In the genomic region with DNA sequence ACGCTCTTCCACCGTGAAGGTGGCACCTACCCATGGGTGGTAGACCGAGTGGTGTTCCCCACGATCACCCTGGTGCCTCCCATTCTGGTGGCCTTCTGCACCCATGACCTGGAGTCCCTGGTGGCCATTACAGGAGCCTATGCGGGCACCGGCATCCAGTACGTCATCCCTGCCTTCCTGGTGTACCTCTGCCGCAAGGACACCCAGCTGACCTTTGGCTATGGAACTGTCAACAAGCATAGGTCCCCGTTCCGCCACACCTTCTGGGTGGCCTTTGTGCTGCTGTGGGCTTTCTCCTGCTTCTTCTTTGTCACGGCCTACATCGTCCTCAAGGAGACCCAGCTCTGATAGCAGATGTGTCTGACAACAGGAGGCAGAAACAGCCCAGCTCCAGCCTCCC, we compare ENCODE assay signal across 24 mouse cellular contexts. TPM values are rescaled to one million over a fixed set of nuclear protein-coding genes. Genes with fewer than 3 reads are reported as not detected.
DNase-seq lines count a peak whose midpoint lies in the region; ATAC-seq and TF ChIP-seq lines count a peak whose summit lies in the region.
"Had no signal": no experiment of that assay in that cellular context is flagged by ENCODE, and none has a peak within 500 bp of the region (broad histone marks: within the 10 kb centered on the region; RNA-seq: fewer than 3 reads in every experiment).

No protein-coding gene starts in this region.

- H3K79me2 ChIP-seq in liver, adult 2 months (ENCODE audit: control insufficient read depth, insufficient read depth, low read length) = no peaks in the 10 kb centered on the region

- 0 out of 2 replicates have a peak overlapping the region, but pooled peaks have one; percentile 6 for H3K27ac ChIP-seq in forebrain, embryonic 10.5 days
- H3K27ac ChIP-seq in forebrain, postnatal 0 days (ENCODE audit: low read depth, low read length) = no peak overlapping the region
- H3K27ac ChIP-seq in liver, adult 2 months (replicated peaks; ENCODE audit: insufficient read depth, low read depth, low read length) = peak overlapping the region; percentile 81
- H3K27ac ChIP-seq in liver, embryonic 11.5 days (ENCODE audit: low read depth, low read length) = no peak overlapping the region
- peak overlapping the region; percentile 40 for H3K27ac ChIP-seq in liver, embryonic 13.5 days
- peak overlapping the region; percentile 72 for H3K27ac ChIP-seq in liver, postnatal 0 days (ENCODE audit: low read depth)
- H3K27ac ChIP-seq: embryonic facial prominence, embryonic 15.5 days; forebrain, embryonic 12.5 days; hindbrain, embryonic 12.5 days had no signal

- H3K4me3 ChIP-seq in forebrain, embryonic 10.5 days = no peak overlapping the region
- H3K4me3 ChIP-seq in forebrain, postnatal 0 days (ENCODE audit: low read depth, low read length) = no peak overlapping the region
- no peak overlapping the region for H3K4me3 ChIP-seq in liver, adult 2 months (ENCODE audit: insufficient read depth, low read depth, low read length)
- no peak overlapping the region for H3K4me3 ChIP-seq in liver, embryonic 11.5 days (ENCODE audit: low read depth, low read length)
- H3K4me3 ChIP-seq in liver, embryonic 13.5 days (replicated peaks) = no peak overlapping the region
- no peak overlapping the region for H3K4me3 ChIP-seq in liver, postnatal 0 days (ENCODE audit: low read depth, low read length)
- H3K4me3 ChIP-seq: embryonic facial prominence, embryonic 15.5 days; forebrain, embryonic 12.5 days; hindbrain, embryonic 12.5 days had no signal

- no peak for DNase-seq in forebrain, embryonic 10.5 days (ENCODE audit: extremely low spot score, low spot score)
- no peak for DNase-seq in forebrain, postnatal 0 days
- peak; percentile 88 for DNase-seq in liver, adult 2 months (ENCODE audit: extremely low read depth, low read depth, low spot score)
- DNase-seq in liver, embryonic 11.5 days (ENCODE audit: low spot score) = no peak
- no peak for DNase-seq in liver, embryonic 13.5 days
- peak; percentile 47 for DNase-seq in liver, postnatal 0 days
- no peak for DNase-seq in left cerebral cortex, postnatal 36 days (ENCODE audit: low spot score in 2 of 2)
- DNase-seq: adrenal gland, adult 8-10 months; adrenal gland, postnatal 36 days; B cell, adult 2 months; cerebellum, adult 2 months; cerebellum, postnatal 10 days; gastrocnemius, postnatal 36 days; heart, adult 11 months; heart, postnatal 36 days had no signal

- no peak overlapping the region for H3K4me2 ChIP-seq in forebrain, postnatal 0 days (ENCODE audit: low read depth)
- H3K4me2 ChIP-seq in liver, embryonic 11.5 days = no peak overlapping the region
- H3K4me2 ChIP-seq in liver, embryonic 13.5 days = no peak overlapping the region
- no peak overlapping the region for H3K4me2 ChIP-seq in liver, postnatal 0 days (ENCODE audit: low read depth, low read length)
- H3K4me2 ChIP-seq: embryonic facial prominence, embryonic 15.5 days; forebrain, embryonic 12.5 days; heart, embryonic 11.5 days; hindbrain, embryonic 12.5 days had no signal

- peaks cover 42% of the 10 kb centered on the region for H3K4me1 ChIP-seq in forebrain, embryonic 10.5 days
- no peaks in the 10 kb centered on the region; the same call in 1 of the 2 replicates for H3K4me1 ChIP-seq in forebrain, postnatal 0 days (ENCODE audit: insufficient read depth)
- peaks cover 15% of the 10 kb centered on the region for H3K4me1 ChIP-seq in liver, adult 2 months (ENCODE audit: control insufficient read depth, insufficient read depth, low read length)
- H3K4me1 ChIP-seq in liver, embryonic 11.5 days (replicated peaks; ENCODE audit: control insufficient read depth, insufficient read depth, low read length) = peaks cover 14% of the 10 kb centered on the region
- peaks cover 27% of the 10 kb centered on the region for H3K4me1 ChIP-seq in liver, embryonic 13.5 days (replicated peaks)
- H3K4me1 ChIP-seq in liver, postnatal 0 days (ENCODE audit: insufficient read depth) = peaks cover 15% of the 10 kb centered on the region
- H3K4me1 ChIP-seq: embryonic facial prominence, embryonic 15.5 days had no signal

- TF ChIP-seq CTCF in forebrain, postnatal 0 days (IDR thresholded peaks at IDR 0.05; ENCODE audit: low read depth) = no peak
- 0 out of 2 replicates have a peak, but pooled peaks have one; percentile 10 for TF ChIP-seq CTCF in liver, adult 2 months (IDR thresholded peaks at IDR 0.05; ENCODE audit: low read depth, low read length)
- TF ChIP-seq CTCF in liver, postnatal 0 days (IDR thresholded peaks at IDR 0.05; ENCODE audit: low read depth) = no peak

- no peak for TF ChIP-seq EP300 in liver, postnatal 0 days (IDR thresholded peaks at IDR 0.05; ENCODE audit: low read depth)

- no peak for ATAC-seq in forebrain, postnatal 0 days
- no peak for ATAC-seq in liver, embryonic 11.5 days (replicated peaks; ENCODE audit: low FRiP score)
- peak; percentile 37; the same call in 1 of the 2 replicates for ATAC-seq in liver, embryonic 13.5 days (ENCODE audit: low read depth)
- peak; percentile 78 for ATAC-seq in liver, postnatal 0 days
- ATAC-seq: CD4-positive, CD25-positive, alpha-beta regulatory T cell, adult 4 months; forebrain, embryonic 16.5 days; hindbrain, embryonic 16.5 days had no signal

- no peak overlapping the region for H3K9ac ChIP-seq in forebrain, postnatal 0 days
- peak overlapping the region; percentile 33 for H3K9ac ChIP-seq in liver, adult 2 months (ENCODE audit: low read depth, low read length)
- no peak overlapping the region for H3K9ac ChIP-seq in liver, embryonic 11.5 days (ENCODE audit: low read depth, low read length)
- no peak overlapping the region for H3K9ac ChIP-seq in liver, embryonic 13.5 days
- H3K9ac ChIP-seq in liver, postnatal 0 days (replicated peaks) = no peak overlapping the region
- H3K9ac ChIP-seq: embryonic facial prominence, embryonic 15.5 days; forebrain, embryonic 12.5 days; hindbrain, embryonic 12.5 days had no signal

- no peak for TF ChIP-seq POLR2A in liver, adult 2 months (IDR thresholded peaks at IDR 0.05; ENCODE audit: extremely low read depth, insufficient read depth, low read length)

- peaks cover 26% of the 10 kb centered on the region for H3K36me3 ChIP-seq in forebrain, embryonic 10.5 days (replicated peaks)
- H3K36me3 ChIP-seq in forebrain, postnatal 0 days (ENCODE audit: insufficient read depth) = peaks cover 22% of the 10 kb centered on the region
- H3K36me3 ChIP-seq in liver, adult 2 months (ENCODE audit: control insufficient read depth, insufficient read depth, low read length) = no peaks in the 10 kb centered on the region
- H3K36me3 ChIP-seq in liver, embryonic 11.5 days (ENCODE audit: control insufficient read depth, insufficient read depth, low read length) = 0 out of 2 replicates have a peak, but pooled peaks cover 2% of the 10 kb centered on the region
- no peaks in the 10 kb centered on the region for H3K36me3 ChIP-seq in liver, embryonic 13.5 days
- peaks cover 8% of the 10 kb centered on the region; the same call in 1 of the 2 replicates for H3K36me3 ChIP-seq in liver, postnatal 0 days (replicated peaks; ENCODE audit: insufficient read depth, low read length)

- 92% methylated on average over 12 of the region's 12 CpGs for WGBS in forebrain, embryonic 10.5 days
- WGBS in forebrain, postnatal 0 days = 94% methylated on average over 12 of the region's 12 CpGs
- WGBS in liver, adult 2 months = 37% methylated on average over 12 of the region's 12 CpGs
- WGBS in liver, embryonic 11.5 days = 84% methylated on average over 12 of the region's 12 CpGs
- WGBS in liver, embryonic 13.5 days (ENCODE audit: insufficient replicate concordance) = 79% methylated on average over 12 of the region's 12 CpGs
- 68% methylated on average over 12 of the region's 12 CpGs for WGBS in liver, postnatal 0 days (ENCODE audit: insufficient replicate concordance)

- H3K9me3 ChIP-seq in forebrain, embryonic 10.5 days = no peaks in the 10 kb centered on the region
- H3K9me3 ChIP-seq in forebrain, postnatal 0 days (ENCODE audit: low read length) = no peaks in the 10 kb centered on the region
- no peaks in the 10 kb centered on the region for H3K9me3 ChIP-seq in liver, embryonic 11.5 days (ENCODE audit: control insufficient read depth, low read length)
- no peaks in the 10 kb centered on the region for H3K9me3 ChIP-seq in liver, embryonic 13.5 days (replicated peaks)
- no peaks in the 10 kb centered on the region for H3K9me3 ChIP-seq in liver, postnatal 0 days (ENCODE audit: low read length)
- H3K9me3 ChIP-seq: embryonic facial prominence, embryonic 15.5 days; forebrain, embryonic 12.5 days; G1E; hindbrain, embryonic 12.5 days had no signal

- peaks cover 41% of the 10 kb centered on the region for H3K27me3 ChIP-seq in forebrain, embryonic 10.5 days (ENCODE audit: poor library complexity, severe bottlenecking)
- H3K27me3 ChIP-seq in forebrain, postnatal 0 days (ENCODE audit: insufficient read depth, low read length) = peaks cover under 1% of the 10 kb centered on the region; the same call in 1 of the 2 replicates
- no peaks in the 10 kb centered on the region for H3K27me3 ChIP-seq in liver, adult 2 months (ENCODE audit: control insufficient read depth, insufficient read depth, low read length)
- peaks cover 25% of the 10 kb centered on the region for H3K27me3 ChIP-seq in liver, embryonic 11.5 days (replicated peaks; ENCODE audit: control insufficient read depth, insufficient read depth, low read length)
- peaks cover 30% of the 10 kb centered on the region for H3K27me3 ChIP-seq in liver, embryonic 13.5 days
- H3K27me3 ChIP-seq in liver, postnatal 0 days (ENCODE audit: insufficient read depth, low read length) = peaks cover 17% of the 10 kb centered on the region

- intact Hi-C loops in left cerebral cortex, postnatal 36 days (cut with DNase I) = no loop called here

RNA-seq across cellular contexts. Expression of a gene that starts 23.3 kb away (rescaled TPM):
- not detected in 2 replicates for polyA plus RNA-seq in forebrain, embryonic 10.5 days (2016; fragmentation: Nextera tagmentation; extraction: Ambion mirVana)
- 1.5 and 1.6 TPM in 2 replicates for total RNA-seq in forebrain, postnatal 0 days (2014; rRNA removed)
- 0.35 and 0.48 TPM in 2 replicates for polyA plus RNA-seq in forebrain, postnatal 0 days (2015; fragmentation: Nextera tagmentation; extraction: Ambion mirVana)
- under 0.01 TPM in 1 of 2 replicates, not detected in the other for total RNA-seq in liver, adult 2 months (2014; rRNA removed)
- polyA plus RNA-seq in liver, adult 2 months (2012; rRNA removed) = 0.05 and 0.07 TPM in 2 replicates
- 0.75 and 0.89 TPM in 2 replicates for polyA plus RNA-seq in liver, embryonic 11.5 days (2014; fragmentation: Nextera tagmentation; extraction: Ambion mirVana)
- 0.06 and 0.12 TPM in 2 replicates for polyA plus RNA-seq in liver, embryonic 13.5 days (2015; fragmentation: Nextera tagmentation; extraction: Ambion mirVana)
- polyA plus RNA-seq in liver, postnatal 0 days (2015; fragmentation: Nextera tagmentation; extraction: Ambion mirVana) = 0.04 and 0.09 TPM in 2 replicates
- 10 to 100 TPM; 38.6 to 42.5 TPM for total RNA-seq in left cerebral cortex, postnatal 36 days (2021)
- total RNA-seq: gastrocnemius, postnatal 36 days had no signal
- polyA plus RNA-seq: CD4-positive, CD25-positive, alpha-beta regulatory T cell, adult 4 months; embryonic facial prominence, embryonic 15.5 days; forebrain, embryonic 12.5 days; G1E; heart, postnatal 0 days had no signal

RNA-seq across cellular contexts. Expression of a gene that starts 33.1 kb away (rescaled TPM):
- polyA plus RNA-seq in forebrain, embryonic 10.5 days (2016; fragmentation: Nextera tagmentation; extraction: Ambion mirVana) = 16.3 and 17.5 TPM in 2 replicates
- 18.6 and 26.2 TPM in 2 replicates for total RNA-seq in forebrain, postnatal 0 days (2014; rRNA removed)
- polyA plus RNA-seq in forebrain, postnatal 0 days (2015; fragmentation: Nextera tagmentation; extraction: Ambion mirVana) = 14.0 and 16.4 TPM in 2 replicates
- total RNA-seq in liver, adult 2 months (2014; rRNA removed) = 13.7 and 15.8 TPM in 2 replicates
- 28.3 and 28.4 TPM in 2 replicates for polyA plus RNA-seq in liver, adult 2 months (2012; rRNA removed)
- polyA plus RNA-seq in liver, embryonic 11.5 days (2014; fragmentation: Nextera tagmentation; extraction: Ambion mirVana) = 25.0 and 25.7 TPM in 2 replicates
- polyA plus RNA-seq in liver, embryonic 13.5 days (2015; fragmentation: Nextera tagmentation; extraction: Ambion mirVana) = 16.3 and 18.2 TPM in 2 replicates
- 7.0 and 7.3 TPM in 2 replicates for polyA plus RNA-seq in liver, postnatal 0 days (2015; fragmentation: Nextera tagmentation; extraction: Ambion mirVana)
- 10 to 100 TPM; 14.2 to 22.5 TPM for total RNA-seq in left cerebral cortex, postnatal 36 days (2021)

RNA-seq across cellular contexts. Expression of a gene that starts 53.7 kb away (rescaled TPM):
- polyA plus RNA-seq in forebrain, embryonic 10.5 days (2016; fragmentation: Nextera tagmentation; extraction: Ambion mirVana) = 0.45 and 0.49 TPM in 2 replicates
- total RNA-seq in forebrain, postnatal 0 days (2014; rRNA removed) = 3.8 and 6.5 TPM in 2 replicates
- polyA plus RNA-seq in forebrain, postnatal 0 days (2015; fragmentation: Nextera tagmentation; extraction: Ambion mirVana) = 0.47 and 0.48 TPM in 2 replicates
- total RNA-seq in liver, adult 2 months (2014; rRNA removed) = 56.1 and 78.8 TPM in 2 replicates
- polyA plus RNA-seq in liver, adult 2 months (2012; rRNA removed) = 55.3 and 66.0 TPM in 2 replicates
- polyA plus RNA-seq in liver, embryonic 11.5 days (2014; fragmentation: Nextera tagmentation; extraction: Ambion mirVana) = 3.2 and 3.4 TPM in 2 replicates
- polyA plus RNA-seq in liver, embryonic 13.5 days (2015; fragmentation: Nextera tagmentation; extraction: Ambion mirVana) = 2.0 and 2.2 TPM in 2 replicates
- 4.6 and 4.9 TPM in 2 replicates for polyA plus RNA-seq in liver, postnatal 0 days (2015; fragmentation: Nextera tagmentation; extraction: Ambion mirVana)
- total RNA-seq in left cerebral cortex, postnatal 36 days (2021) = 10 to 100 TPM; 12.7 to 13.0 TPM
- polyA plus RNA-seq: G1E had no signal

RNA-seq across cellular contexts. Expression of a gene that starts 56.1 kb away (rescaled TPM):
- polyA plus RNA-seq in forebrain, embryonic 10.5 days (2016; fragmentation: Nextera tagmentation; extraction: Ambion mirVana) = 16.9 and 20.6 TPM in 2 replicates
- 19.2 and 20.3 TPM in 2 replicates for total RNA-seq in forebrain, postnatal 0 days (2014; rRNA removed)
- polyA plus RNA-seq in forebrain, postnatal 0 days (2015; fragmentation: Nextera tagmentation; extraction: Ambion mirVana) = 17.7 and 18.6 TPM in 2 replicates
- total RNA-seq in liver, adult 2 months (2014; rRNA removed) = 42.7 and 43.7 TPM in 2 replicates
- 28.7 and 35.2 TPM in 2 replicates for polyA plus RNA-seq in liver, adult 2 months (2012; rRNA removed)
- 17.0 and 20.1 TPM in 2 replicates for polyA plus RNA-seq in liver, embryonic 11.5 days (2014; fragmentation: Nextera tagmentation; extraction: Ambion mirVana)
- polyA plus RNA-seq in liver, embryonic 13.5 days (2015; fragmentation: Nextera tagmentation; extraction: Ambion mirVana) = 11.9 and 13.3 TPM in 2 replicates
- polyA plus RNA-seq in liver, postnatal 0 days (2015; fragmentation: Nextera tagmentation; extraction: Ambion mirVana) = 16.5 and 16.7 TPM in 2 replicates
- 10 to 100 TPM; 25.2 to 30.1 TPM for total RNA-seq in left cerebral cortex, postnatal 36 days (2021)

RNA-seq across cellular contexts. Expression of a gene that starts 56.5 kb away (rescaled TPM):
- 8.7 and 8.8 TPM in 2 replicates for polyA plus RNA-seq in forebrain, embryonic 10.5 days (2016; fragmentation: Nextera tagmentation; extraction: Ambion mirVana)
- total RNA-seq in forebrain, postnatal 0 days (2014; rRNA removed) = 5.4 and 7.6 TPM in 2 replicates
- polyA plus RNA-seq in forebrain, postnatal 0 days (2015; fragmentation: Nextera tagmentation; extraction: Ambion mirVana) = 8.8 and 9.9 TPM in 2 replicates
- 5.3 and 8.1 TPM in 2 replicates for total RNA-seq in liver, adult 2 months (2014; rRNA removed)
- polyA plus RNA-seq in liver, adult 2 months (2012; rRNA removed) = 8.7 and 9.1 TPM in 2 replicates
- 10.8 and 13.1 TPM in 2 replicates for polyA plus RNA-seq in liver, embryonic 11.5 days (2014; fragmentation: Nextera tagmentation; extraction: Ambion mirVana)
- polyA plus RNA-seq in liver, embryonic 13.5 days (2015; fragmentation: Nextera tagmentation; extraction: Ambion mirVana) = 5.1 and 6.8 TPM in 2 replicates
- 5.7 and 7.1 TPM in 2 replicates for polyA plus RNA-seq in liver, postnatal 0 days (2015; fragmentation: Nextera tagmentation; extraction: Ambion mirVana)
- 10 to 100 TPM; 14.2 to 15.4 TPM for total RNA-seq in left cerebral cortex, postnatal 36 days (2021)

Comparison
In these comparisons a context has a peak if more than half of its experiments do, and no peak if none do; other contexts are left out.
1. DNase-seq: peak in liver, adult 2 months (single experiment) and liver, postnatal 0 days (single experiment); none in forebrain, embryonic 10.5 days (single experiment), forebrain, postnatal 0 days (single experiment), liver, embryonic 11.5 days (single experiment), liver, embryonic 13.5 days (single experiment) and left cerebral cortex, postnatal 36 days (0 of 2).
2. H3K27ac ChIP-seq: peak in forebrain, embryonic 10.5 days (single experiment), liver, adult 2 months (single experiment), liver, embryonic 13.5 days (single experiment) and liver, postnatal 0 days (single experiment); none in forebrain, postnatal 0 days (single experiment) and liver, embryonic 11.5 days (single experiment).
3. ATAC-seq: peak in liver, embryonic 13.5 days (single experiment) and liver, postnatal 0 days (single experiment); none in forebrain, postnatal 0 days (single experiment) and liver, embryonic 11.5 days (single experiment).